Mouse (Mus musculus) liver, embryonic 14.5 days (tissue): Measurements from ENCODE around the gene C130073F10Rik.

Experiments used
- CTCF ChIP-seq: IDR thresholded peaks from 2 replicates; pipeline ENCODE4 v1.5.1; 2016; ENCODE audit warnings: antibody characterized with exemption, low read depth, control low read depth
- EP300 ChIP-seq: IDR thresholded peaks from 2 replicates; pipeline ENCODE4 v1.6.1; 2016; ENCODE audit warnings: antibody characterized with exemption, low read depth

GRCm38 (mm10) chr4:101893656-101894420, at the start of gene C130073F10Rik:
- no peak for TF ChIP-seq CTCF
- no peak for TF ChIP-seq EP300
